Mouse (Mus musculus): ENCODE data around the gene Chek2. TPM values are rescaled to one million over a fixed set of nuclear protein-coding genes. Genes with fewer than 3 reads are reported as not detected.
"Not testable (repeated sequence)": the region's sequence is repeated elsewhere in the genome, so short reads cannot be mapped to it uniquely, and the experiment has no call there.

Gene Chek2
- polyA plus RNA-seq, 1 experiment from 2014 or later = 5.7 TPM

GRCm38 (mm10) chr5:110873160-110873559 lies 33.4 kb downstream of the Chek2 start:
- TF ChIP-seq CTCF (IDR thresholded peaks at IDR 0.05) (no peak), EP300 (IDR thresholded peaks at IDR 0.05) (no peak)
- Histone ChIP-seq H3K27ac (ENCODE audit: low read length) (no peak overlapping the region), H3K9ac (replicated peaks; ENCODE audit: low read depth) (no peak overlapping the region), H3K4me1 (ENCODE audit: insufficient read depth, low read depth, low read length) (no peaks in the 10 kb centered on the region), H3K27me3 (replicated peaks; ENCODE audit: insufficient read depth, low read length) (no peaks in the 10 kb centered on the region), H3K4me2 (replicated peaks; ENCODE audit: low read depth, low read length) (no peak overlapping the region), H3K9me3 (ENCODE audit: low read length) (no peaks in the 10 kb centered on the region), H3K4me3 (ENCODE audit: low read depth, low read length) (no peak overlapping the region), H3K36me3 (ENCODE audit: insufficient read depth, low read length) (no peaks in the 10 kb centered on the region)
- 89% methylated on average over 6 of the region's 6 CpGs for WGBS
- DNase-seq (ENCODE audit: low spot score) = no peak
- no peak for ATAC-seq

DNA sequence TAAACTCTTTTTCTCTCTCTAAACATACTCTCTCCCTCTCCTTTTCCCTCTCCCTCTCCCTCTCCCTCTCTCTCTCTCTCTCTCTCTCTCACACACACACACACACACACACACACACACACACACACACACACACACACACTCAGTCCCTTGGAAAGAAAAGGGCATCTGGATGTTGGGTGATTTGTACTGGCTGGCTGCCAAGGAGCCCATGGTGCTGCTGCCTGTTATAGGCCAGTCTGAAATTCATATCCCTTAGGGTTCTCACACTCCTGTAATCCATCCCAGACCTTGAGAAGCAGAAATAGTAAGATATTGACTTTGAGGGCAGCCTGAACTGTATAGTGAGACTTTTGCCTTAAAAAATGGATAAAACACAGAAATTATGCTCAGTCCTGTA lies 34.9 kb downstream of the Chek2 start:
- no peaks in the 10 kb centered on the region for H3K36me3 ChIP-seq (ENCODE audit: insufficient read depth, low read length)
- H3K4me3 ChIP-seq (ENCODE audit: low read depth, low read length) = no peak overlapping the region
- no peaks in the 10 kb centered on the region for H3K27me3 ChIP-seq (replicated peaks; ENCODE audit: insufficient read depth, low read length)
- no peak for TF ChIP-seq CTCF (IDR thresholded peaks at IDR 0.05)
- TF ChIP-seq EP300 (IDR thresholded peaks at IDR 0.05) = no peak
- no peak for ATAC-seq
- no peak overlapping the region for H3K9ac ChIP-seq (replicated peaks; ENCODE audit: low read depth)
- no peak overlapping the region for H3K4me2 ChIP-seq (replicated peaks; ENCODE audit: low read depth, low read length)
- no peak for DNase-seq (ENCODE audit: low spot score)
- H3K4me1 ChIP-seq (ENCODE audit: insufficient read depth, low read depth, low read length) = no peaks in the 10 kb centered on the region; the same call in 1 of the 2 replicates
- no peak overlapping the region for H3K27ac ChIP-seq (ENCODE audit: low read length)
- no peaks in the 10 kb centered on the region for H3K9me3 ChIP-seq (ENCODE audit: low read length)

DNA sequence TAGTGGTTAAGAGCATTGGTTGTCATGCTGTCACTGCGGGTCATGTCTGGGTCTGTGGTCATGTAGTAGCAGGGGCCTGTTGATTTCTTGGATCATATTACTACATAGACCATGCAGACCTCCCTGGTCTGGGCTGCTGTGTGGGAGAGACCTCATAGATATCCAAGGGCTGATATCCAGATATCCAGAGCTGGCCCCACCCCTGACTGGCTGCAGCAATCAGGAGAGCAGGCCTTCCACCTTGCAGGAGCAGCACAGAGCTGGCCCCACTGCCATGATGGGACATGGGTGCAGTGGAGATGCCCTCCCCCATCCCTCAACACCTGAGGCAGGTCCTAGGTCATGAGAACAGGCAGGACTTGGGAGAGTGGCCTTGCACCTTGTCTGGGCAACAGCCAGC lies 35.5 kb downstream of the Chek2 start:
- Histone ChIP-seq H3K9me3 (ENCODE audit: low read length) (no peaks in the 10 kb centered on the region), H3K4me2 (replicated peaks; ENCODE audit: low read depth, low read length) (no peak overlapping the region), H3K27ac (ENCODE audit: low read length) (no peak overlapping the region), H3K36me3 (ENCODE audit: insufficient read depth, low read length) (no peaks in the 10 kb centered on the region), H3K4me1 (ENCODE audit: insufficient read depth, low read depth, low read length) (no peaks in the 10 kb centered on the region; the same call in 1 of the 2 replicates), H3K27me3 (replicated peaks; ENCODE audit: insufficient read depth, low read length) (no peaks in the 10 kb centered on the region), H3K9ac (replicated peaks; ENCODE audit: low read depth) (no peak overlapping the region), H3K4me3 (ENCODE audit: low read depth, low read length) (no peak overlapping the region)
- 95% methylated on average over 1 of the region's 1 CpGs for WGBS
- DNase-seq (ENCODE audit: low spot score) (no peak), ATAC-seq (no peak)
- TF ChIP-seq EP300 (IDR thresholded peaks at IDR 0.05) (no peak), CTCF (IDR thresholded peaks at IDR 0.05) (no peak)

DNA sequence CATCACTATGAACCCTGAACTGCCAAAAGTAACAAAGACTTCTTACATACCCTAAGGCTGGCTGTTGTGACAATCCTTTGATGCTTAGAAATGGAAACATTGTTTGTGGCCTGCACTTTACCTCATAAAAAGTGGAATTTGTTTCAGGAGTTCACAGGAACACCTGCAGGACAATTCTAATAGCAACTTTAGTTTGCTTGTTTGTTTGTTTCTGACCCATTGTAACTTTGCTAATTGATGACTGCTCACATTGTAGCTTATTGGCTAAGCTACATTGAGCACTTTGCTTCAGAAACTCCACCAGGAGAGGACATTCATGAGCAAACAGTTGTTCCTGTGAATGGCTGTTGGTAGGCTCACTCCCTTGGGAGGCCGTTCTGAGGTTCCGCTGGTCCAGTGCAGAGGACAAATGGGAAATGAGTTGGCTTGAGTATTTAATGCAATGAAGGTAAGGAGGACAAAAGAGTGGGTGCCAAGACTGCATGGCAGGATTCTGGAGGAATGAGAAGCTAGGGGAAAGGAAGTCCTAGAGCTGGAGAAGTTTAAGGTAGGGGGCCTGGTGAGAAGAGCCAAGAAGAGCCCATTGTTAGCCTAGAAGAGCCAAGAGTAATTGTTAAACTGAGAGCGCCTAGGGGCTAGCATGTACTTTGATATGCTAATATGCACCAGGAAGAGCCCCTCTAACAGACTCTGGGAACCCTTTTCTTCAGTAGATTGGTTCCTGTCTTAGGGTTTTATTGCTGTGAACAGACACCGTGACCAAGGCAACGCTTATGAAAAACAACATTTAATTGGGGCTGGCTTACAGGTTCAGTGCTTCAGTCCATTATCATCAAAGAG lies 38.1 kb downstream of the Chek2 start:
- no peaks in the 10 kb centered on the region for H3K36me3 ChIP-seq (ENCODE audit: insufficient read depth, low read length)
- H3K27me3 ChIP-seq (replicated peaks; ENCODE audit: insufficient read depth, low read length) = no peaks in the 10 kb centered on the region
- WGBS = 94% methylated on average over 5 of the region's 5 CpGs

DNA sequence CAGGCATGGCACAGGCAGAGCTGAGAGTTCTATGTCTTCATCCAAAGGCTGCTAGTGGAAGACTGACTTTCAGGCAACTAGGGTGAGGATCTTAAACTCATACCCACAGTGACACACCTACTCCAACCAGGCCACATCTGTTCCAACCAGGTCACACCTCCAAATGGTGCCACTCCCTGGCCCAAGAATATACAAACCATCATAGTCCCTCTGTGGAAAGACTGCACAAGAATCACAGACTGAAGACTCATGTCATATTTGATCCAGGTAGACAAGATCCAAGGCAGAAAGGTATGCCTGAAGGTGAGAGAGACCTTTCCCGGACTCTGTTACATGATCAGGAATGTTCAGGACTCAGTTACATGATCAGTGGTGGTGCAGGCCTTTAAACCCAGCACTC lies 38.7 kb downstream of the Chek2 start:
- WGBS = 100% methylated on average over 1 of the region's 1 CpGs
- ATAC-seq; H3K36me3 ChIP-seq (ENCODE audit: insufficient read depth, low read length); H3K27ac ChIP-seq (ENCODE audit: low read length); DNase-seq (ENCODE audit: low spot score); H3K4me2 ChIP-seq (replicated peaks; ENCODE audit: low read depth, low read length); H3K9me3 ChIP-seq (ENCODE audit: low read length); H3K4me1 ChIP-seq (ENCODE audit: insufficient read depth, low read depth, low read length); H3K4me3 ChIP-seq (ENCODE audit: low read depth, low read length); H3K27me3 ChIP-seq (replicated peaks; ENCODE audit: insufficient read depth, low read length); H3K9ac ChIP-seq (replicated peaks; ENCODE audit: low read depth): not testable (repeated sequence)

More for the DNA sequence above, 38.1 kb downstream of the Chek2 start:
- H3K4me2 ChIP-seq (replicated peaks; ENCODE audit: low read depth, low read length) = no peak overlapping the region
- H3K27ac ChIP-seq (ENCODE audit: low read length) = no peak overlapping the region
- DNase-seq (ENCODE audit: low spot score) = no peak
- no peak overlapping the region for H3K4me3 ChIP-seq (ENCODE audit: low read depth, low read length)
- H3K9me3 ChIP-seq (ENCODE audit: low read length) = no peaks in the 10 kb centered on the region
- TF ChIP-seq EP300 (IDR thresholded peaks at IDR 0.05) = no peak
- TF ChIP-seq CTCF (IDR thresholded peaks at IDR 0.05) = no peak
- no peak for ATAC-seq
- no peak overlapping the region for H3K9ac ChIP-seq (replicated peaks; ENCODE audit: low read depth)
- H3K4me1 ChIP-seq (ENCODE audit: insufficient read depth, low read depth, low read length) = no peaks in the 10 kb centered on the region; the same call in 1 of the 2 replicates

GRCm38 (mm10) chr5:110879042-110879441 lies 39.3 kb downstream of the Chek2 start:
- Histone ChIP-seq H3K4me2 (replicated peaks; ENCODE audit: low read depth, low read length) (peak overlapping the region; percentile 91), H3K27me3 (replicated peaks; ENCODE audit: insufficient read depth, low read length) (no peaks in the 10 kb centered on the region), H3K27ac (ENCODE audit: low read length) (0 out of 2 replicates have a peak overlapping the region, but pooled peaks have one; percentile 57), H3K4me1 (ENCODE audit: insufficient read depth, low read depth, low read length) (no peaks in the 10 kb centered on the region; the same call in 1 of the 2 replicates), H3K9me3 (ENCODE audit: low read length) (no peaks in the 10 kb centered on the region), H3K36me3 (ENCODE audit: insufficient read depth, low read length) (no peaks in the 10 kb centered on the region), H3K9ac (replicated peaks; ENCODE audit: low read depth) (peak overlapping the region; percentile 65), H3K4me3 (ENCODE audit: low read depth, low read length) (peak overlapping the region; percentile 77)
- DNase-seq (ENCODE audit: low spot score) (no peak), ATAC-seq (no peak)
- TF ChIP-seq EP300 (IDR thresholded peaks at IDR 0.05) = no peak
- TF ChIP-seq CTCF (IDR thresholded peaks at IDR 0.05) = no peak
- 62% methylated on average over 7 of the region's 7 CpGs for WGBS
